Mouse (Mus musculus) CH12.LX (cell line): ENCODE measurements around the gene Mettl3.

ENCODE experiments used
- CTCF ChIP-seq, 2 experiments: IDR thresholded peaks in 1 of 2; conservative IDR thresholded peaks in 1 of 2; 2 replicates each; pipeline ENCODE4 v1.5.1; 2011 to 2012; ENCODE audit warnings: low read depth in 2 of 2, low read length in 2 of 2, improper control_type of control experiment in 1 of 2, inconsistent platforms in 1 of 2, mild to moderate bottlenecking in 1 of 2, moderate library complexity in 1 of 2
- EP300 ChIP-seq: IDR thresholded peaks from 2 replicates; pipeline ENCODE4 v1.6.1; 2011; ENCODE audit warnings: low read length, improper control_type of control experiment
- MAX ChIP-seq: IDR thresholded peaks from 2 replicates; pipeline ENCODE4 v1.6.1; 2011; ENCODE audit warnings: low read length, improper control_type of control experiment
- MYC ChIP-seq: IDR thresholded peaks from 2 replicates; pipeline ENCODE4 v1.6.1; 2011; ENCODE audit warnings: low read depth, mild to moderate bottlenecking, improper control_type of control experiment, low read length
- POLR2A ChIP-seq: IDR thresholded peaks from 2 replicates; pipeline ENCODE4 v1.6.1; 2011; ENCODE audit warnings: low read depth, mild to moderate bottlenecking, improper control_type of control experiment, low read length

GRCm38 (mm10) chr14:52257484-52258213 is 47.3 kb downstream of the Mettl3 start, which contains the start of gene Chd8:
- TF ChIP-seq MAX (peak; percentile 84; the same call in 1 of the 2 replicates), POLR2A (peak; percentile 89), EP300 (no peak), MYC (peak; percentile 73; the same call in 1 of the 2 replicates), CTCF (conservative IDR thresholded peaks at IDR 0.05 in 1 of 2, IDR thresholded peaks at IDR 0.05 in 1 of 2; ENCODE audit: low read depth in 2 of 2, low read length in 2 of 2) (peak in 1 of 2 experiments; percentile 88; a peak in 2 of 4 replicates)
